Mouse (Mus musculus): ENCODE measurements around the gene Qser1. TPM values are rescaled to one million over a fixed set of nuclear protein-coding genes. Genes with fewer than 3 reads are reported as not detected.

Gene Qser1
- polyA plus RNA-seq, 1 experiment, result 4.1 TPM

DNA sequence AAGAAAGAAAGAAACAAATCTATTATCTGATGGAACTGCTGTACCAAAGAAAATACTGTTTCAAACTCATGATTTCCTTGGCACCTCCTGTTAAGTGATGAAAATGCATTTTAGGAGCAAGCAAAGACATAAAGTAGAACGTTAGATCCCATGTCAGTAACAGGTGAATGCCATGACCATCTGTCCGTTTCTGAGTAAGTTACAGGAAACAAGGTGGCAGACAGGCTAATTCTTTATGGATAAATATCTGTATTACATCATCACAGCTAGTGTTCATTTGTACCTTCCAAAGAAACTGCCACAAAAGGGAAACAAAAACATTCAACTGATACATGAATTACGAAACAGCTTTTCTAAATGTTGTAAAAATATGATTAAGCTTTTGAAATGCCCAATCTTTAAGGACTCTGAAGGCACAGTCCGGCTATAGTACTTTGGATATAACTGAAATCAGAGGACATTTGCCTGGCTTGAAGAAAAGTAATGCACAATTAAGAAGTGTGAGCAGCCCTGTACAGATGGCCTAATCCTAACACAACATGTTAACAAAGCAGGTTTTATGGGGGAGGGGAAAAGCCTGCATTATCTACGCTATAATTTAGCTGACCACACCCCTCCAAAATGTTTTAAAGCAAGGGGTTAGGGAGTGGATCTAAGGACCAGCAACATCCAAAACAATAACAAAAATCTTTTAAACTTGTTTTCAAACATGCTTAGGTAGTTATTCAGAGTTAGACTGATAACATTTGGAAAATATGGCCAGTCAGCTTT lies 2.2 kb downstream of the Qser1 start:
- Histone ChIP-seq H3ac (ENCODE audit: control insufficient read depth, insufficient read length) (no peak overlapping the region), H3K27me3 (ENCODE audit: control insufficient read depth, insufficient read depth, insufficient read length) (no peaks in the 10 kb centered on the region), H3K36me3 (ENCODE audit: control insufficient read depth, insufficient read depth) (no peaks in the 10 kb centered on the region), H3K4me3 (no peak overlapping the region), H3K4me2 (ENCODE audit: low read depth) (peak overlapping the region; percentile 92), H3K79me2 (ENCODE audit: control insufficient read depth, insufficient read depth) (peaks cover 72% of the 10 kb centered on the region)
- no peak for TF ChIP-seq POLR2AphosphoS2 (IDR thresholded peaks at IDR 0.05; ENCODE audit: insufficient read length, low read depth)
- TF ChIP-seq MYOG (IDR thresholded peaks at IDR 0.05; ENCODE audit: control insufficient read depth in 1 of 3, insufficient read depth in 1 of 3, insufficient read length in 2 of 3, low read depth in 2 of 3), result no peak
- TF ChIP-seq CEBPB (IDR thresholded peaks at IDR 0.05; ENCODE audit: insufficient read depth, poor library complexity, severe bottlenecking), result no peak
- TF ChIP-seq USF1 (IDR thresholded peaks at IDR 0.05; ENCODE audit: low read depth), result no peak
- no peak for TF ChIP-seq MYOD1 (IDR thresholded peaks at IDR 0.05; ENCODE audit: control insufficient read depth in 1 of 3, insufficient read length in 2 of 3, low read depth in 2 of 3)

DNA sequence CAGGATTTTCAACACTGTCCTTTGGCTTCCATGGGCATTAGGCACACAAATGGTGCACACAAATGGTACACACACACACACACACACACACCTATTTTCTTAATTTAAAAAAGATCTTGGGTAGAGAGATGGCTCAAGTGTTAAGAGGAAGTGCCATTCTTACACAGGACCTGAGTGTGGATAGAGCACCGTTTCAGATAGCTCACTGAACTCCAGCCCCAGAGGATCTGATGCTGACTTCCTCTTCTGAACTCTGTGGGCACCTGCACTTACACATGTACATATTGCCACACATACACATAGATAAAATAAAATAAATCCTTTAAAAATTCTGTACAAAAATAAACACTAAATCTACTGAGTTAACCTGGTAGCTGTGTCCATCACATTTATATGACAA lies 11.1 kb downstream of the Qser1 start:
- H3ac ChIP-seq (ENCODE audit: control insufficient read depth, insufficient read length), result no peak overlapping the region
- no peaks in the 10 kb centered on the region for H3K27me3 ChIP-seq (ENCODE audit: control insufficient read depth, insufficient read depth, insufficient read length)
- H3K4me3 ChIP-seq, result no peak overlapping the region
- TF ChIP-seq E2F4 (IDR thresholded peaks at IDR 0.05; ENCODE audit: insufficient read depth) (no peak), USF1 (IDR thresholded peaks at IDR 0.05; ENCODE audit: low read depth) (no peak), POLR2AphosphoS2 (IDR thresholded peaks at IDR 0.05; ENCODE audit: insufficient read length, low read depth) (no peak), REST (IDR thresholded peaks at IDR 0.05; ENCODE audit: insufficient read depth, insufficient read length) (no peak)
- peaks cover 58% of the 10 kb centered on the region for H3K79me2 ChIP-seq (ENCODE audit: control insufficient read depth, insufficient read depth)
- H3K4me2 ChIP-seq (ENCODE audit: low read depth), result no peak overlapping the region
- no peaks in the 10 kb centered on the region for H3K36me3 ChIP-seq (ENCODE audit: control insufficient read depth, insufficient read depth)

DNA sequence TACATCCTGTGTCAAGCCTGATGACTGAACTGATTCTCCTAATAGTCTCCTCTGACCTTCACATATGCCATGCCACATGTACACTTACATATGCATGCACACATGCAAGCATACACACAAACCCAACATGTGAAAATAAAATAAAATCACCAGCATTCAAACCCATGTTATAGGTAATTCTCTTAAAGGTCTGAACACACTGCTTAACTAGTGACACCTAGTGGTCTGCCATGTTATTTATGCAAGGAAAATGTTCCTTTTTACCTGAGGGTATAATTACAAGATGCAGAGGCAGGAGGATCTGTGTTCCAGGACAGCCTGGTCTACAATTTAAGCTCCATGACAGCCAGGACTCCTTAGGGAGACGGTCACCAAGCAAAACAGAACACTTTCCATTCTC lies 41.8 kb downstream of the Qser1 start:
- H3K36me3 ChIP-seq (ENCODE audit: control insufficient read depth, insufficient read depth), result peaks cover 6% of the 10 kb centered on the region
- H3K27me3 ChIP-seq (ENCODE audit: control insufficient read depth, insufficient read depth, insufficient read length), result no peaks in the 10 kb centered on the region
- no peak for TF ChIP-seq TCF3 (IDR thresholded peaks at IDR 0.05; ENCODE audit: insufficient read length, low read depth)
- TF ChIP-seq POLR2A (IDR thresholded peaks at IDR 0.05; ENCODE audit: insufficient read length, low read depth), result no peak
- no peak for TF ChIP-seq E2F4 (IDR thresholded peaks at IDR 0.05; ENCODE audit: insufficient read depth)
- no peak for TF ChIP-seq REST (IDR thresholded peaks at IDR 0.05; ENCODE audit: insufficient read depth, insufficient read length)
- no peak for TF ChIP-seq MAX (IDR thresholded peaks at IDR 0.05; ENCODE audit: low read depth)
- no peak for TF ChIP-seq TCF12 (IDR thresholded peaks at IDR 0.05; ENCODE audit: insufficient read depth, poor library complexity, severe bottlenecking)
- no peak for TF ChIP-seq SRF (IDR thresholded peaks at IDR 0.05; ENCODE audit: control insufficient read depth, insufficient read length, low read depth)
- no peak for TF ChIP-seq MYOD1 (IDR thresholded peaks at IDR 0.05; ENCODE audit: control insufficient read depth in 1 of 3, insufficient read length in 2 of 3, low read depth in 2 of 3)
- no peak for TF ChIP-seq MYOG (IDR thresholded peaks at IDR 0.05; ENCODE audit: control insufficient read depth in 1 of 3, insufficient read depth in 1 of 3, insufficient read length in 2 of 3, low read depth in 2 of 3)

DNA sequence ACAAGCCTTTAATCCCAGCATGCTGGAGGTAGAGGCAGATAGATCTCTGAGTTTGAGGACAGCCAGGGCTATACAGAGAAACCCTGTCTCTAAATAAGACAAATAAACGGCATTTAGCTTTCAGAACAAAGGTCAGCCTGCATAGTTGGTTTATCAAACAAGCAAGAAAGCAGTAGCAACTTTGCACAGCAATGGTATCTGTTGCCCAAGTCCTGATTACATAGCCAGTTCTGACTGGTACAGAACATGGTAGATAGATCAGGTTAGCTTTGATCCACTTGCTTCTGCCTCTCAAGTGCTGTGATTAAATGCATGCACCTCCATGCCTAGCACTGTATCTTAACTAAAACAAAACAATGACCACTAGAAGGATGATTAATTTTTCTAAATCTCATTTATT lies 47.9 kb downstream of the Qser1 start:
- TF ChIP-seq TCF3 (IDR thresholded peaks at IDR 0.05; ENCODE audit: insufficient read length, low read depth), result no peak
- TF ChIP-seq TCF12 (IDR thresholded peaks at IDR 0.05; ENCODE audit: insufficient read depth, poor library complexity, severe bottlenecking), result no peak
- no peak for TF ChIP-seq POLR2AphosphoS2 (IDR thresholded peaks at IDR 0.05; ENCODE audit: insufficient read length, low read depth)
- TF ChIP-seq SRF (IDR thresholded peaks at IDR 0.05; ENCODE audit: control insufficient read depth, insufficient read length, low read depth), result no peak
- no peak for TF ChIP-seq POLR2A (IDR thresholded peaks at IDR 0.05; ENCODE audit: insufficient read length, low read depth)
- TF ChIP-seq MYOD1 (IDR thresholded peaks at IDR 0.05; ENCODE audit: control insufficient read depth in 1 of 3, insufficient read length in 2 of 3, low read depth in 2 of 3), result no peak
- TF ChIP-seq CEBPB (IDR thresholded peaks at IDR 0.05; ENCODE audit: insufficient read depth, poor library complexity, severe bottlenecking), result no peak
- no peak for TF ChIP-seq USF1 (IDR thresholded peaks at IDR 0.05; ENCODE audit: low read depth)
- TF ChIP-seq E2F4 (IDR thresholded peaks at IDR 0.05; ENCODE audit: insufficient read depth), result no peak
- no peak for TF ChIP-seq MAX (IDR thresholded peaks at IDR 0.05; ENCODE audit: low read depth)
- TF ChIP-seq MYOG (IDR thresholded peaks at IDR 0.05; ENCODE audit: control insufficient read depth in 1 of 3, insufficient read depth in 1 of 3, insufficient read length in 2 of 3, low read depth in 2 of 3), result no peak
- TF ChIP-seq REST (IDR thresholded peaks at IDR 0.05; ENCODE audit: insufficient read depth, insufficient read length), result no peak
- H3K36me3 ChIP-seq (ENCODE audit: control insufficient read depth, insufficient read depth), result peaks cover 16% of the 10 kb centered on the region

More for the DNA sequence above, 41.8 kb downstream of the Qser1 start:
- Histone ChIP-seq H3K79me2 (ENCODE audit: control insufficient read depth, insufficient read depth) (no peaks in the 10 kb centered on the region), H3ac (ENCODE audit: control insufficient read depth, insufficient read length) (no peak overlapping the region), H3K4me3 (no peak overlapping the region), H3K4me2 (ENCODE audit: low read depth) (no peak overlapping the region)

DNA sequence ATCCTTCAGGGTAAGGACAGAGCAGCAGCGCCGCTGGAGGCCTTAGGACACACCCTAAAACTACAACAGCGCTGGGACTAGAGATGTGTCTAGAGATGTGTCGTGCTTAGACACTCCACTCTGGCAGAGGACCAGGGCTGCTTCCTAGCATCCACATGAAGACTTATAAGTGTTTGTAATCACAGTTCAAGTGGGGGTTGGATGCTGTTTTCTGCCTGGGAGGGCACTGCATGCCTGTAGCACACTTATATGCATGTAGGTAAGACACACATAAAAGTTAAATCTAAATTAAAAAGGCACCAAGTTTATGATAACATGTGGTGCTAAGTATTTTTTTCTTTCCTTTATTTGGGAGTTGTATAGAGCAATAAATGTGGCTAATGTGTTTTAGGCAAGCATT lies 52.5 kb downstream of the Qser1 start:
- Histone ChIP-seq H3K4me3 (no peak overlapping the region), H3K36me3 (ENCODE audit: control insufficient read depth, insufficient read depth) (peaks cover 7% of the 10 kb centered on the region), H3ac (ENCODE audit: control insufficient read depth, insufficient read length) (no peak overlapping the region), H3K4me2 (ENCODE audit: low read depth) (no peak overlapping the region), H3K79me2 (ENCODE audit: control insufficient read depth, insufficient read depth) (no peaks in the 10 kb centered on the region), H3K27me3 (ENCODE audit: control insufficient read depth, insufficient read depth, insufficient read length) (no peaks in the 10 kb centered on the region)
- TF ChIP-seq POLR2A (IDR thresholded peaks at IDR 0.05; ENCODE audit: insufficient read length, low read depth) (no peak), MAX (IDR thresholded peaks at IDR 0.05; ENCODE audit: low read depth) (no peak), TCF12 (IDR thresholded peaks at IDR 0.05; ENCODE audit: insufficient read depth, poor library complexity, severe bottlenecking) (no peak), TCF3 (IDR thresholded peaks at IDR 0.05; ENCODE audit: insufficient read length, low read depth) (no peak), MYOD1 (IDR thresholded peaks at IDR 0.05; ENCODE audit: control insufficient read depth in 1 of 3, insufficient read length in 2 of 3, low read depth in 2 of 3) (no peak), POLR2AphosphoS2 (IDR thresholded peaks at IDR 0.05; ENCODE audit: insufficient read length, low read depth) (no peak), USF1 (IDR thresholded peaks at IDR 0.05; ENCODE audit: low read depth) (no peak), CEBPB (IDR thresholded peaks at IDR 0.05; ENCODE audit: insufficient read depth, poor library complexity, severe bottlenecking) (no peak), MYOG (IDR thresholded peaks at IDR 0.05; ENCODE audit: control insufficient read depth in 1 of 3, insufficient read depth in 1 of 3, insufficient read length in 2 of 3, low read depth in 2 of 3) (no peak), SRF (IDR thresholded peaks at IDR 0.05; ENCODE audit: control insufficient read depth, insufficient read length, low read depth) (no peak), REST (IDR thresholded peaks at IDR 0.05; ENCODE audit: insufficient read depth, insufficient read length) (no peak), E2F4 (IDR thresholded peaks at IDR 0.05; ENCODE audit: insufficient read depth) (no peak)

More for the DNA sequence above, 47.9 kb downstream of the Qser1 start:
- no peak overlapping the region for H3K4me2 ChIP-seq (ENCODE audit: low read depth)
- no peak overlapping the region for H3K4me3 ChIP-seq
- no peaks in the 10 kb centered on the region for H3K79me2 ChIP-seq (ENCODE audit: control insufficient read depth, insufficient read depth)
- no peaks in the 10 kb centered on the region for H3K27me3 ChIP-seq (ENCODE audit: control insufficient read depth, insufficient read depth, insufficient read length)
- H3ac ChIP-seq (ENCODE audit: control insufficient read depth, insufficient read length), result no peak overlapping the region
